Mouse (Mus musculus): ENCODE results near the gene Tor4a. TPM values are rescaled to one million over a fixed set of nuclear protein-coding genes. Genes with fewer than 3 reads are reported as not detected.
A peak's percentile ranks its signal among the peaks of the same experiment; 100 is the strongest.

Gene Tor4a
- polyA plus RNA-seq, 1 experiment from 2014 or later, result 2.7 TPM

GRCm38 (mm10) chr2:25197191-25197590, 505 bp upstream of the Tor4a start:
- Histone ChIP-seq H3K27me3 (ENCODE audit: insufficient read depth, poor library complexity, severe bottlenecking) (peaks cover 43% of the 10 kb centered on the region), H3K4me3 (no peak overlapping the region), H3K27ac (no peak overlapping the region), H3K36me3 (peaks cover 40% of the 10 kb centered on the region), H3K9me3 (no peaks in the 10 kb centered on the region), H3K4me1 (replicated peaks) (peaks cover 34% of the 10 kb centered on the region)
- DNase-seq (ENCODE audit: low spot score), result no peak
- WGBS, result 29% methylated on average over 2 of the region's 2 CpGs

- 20% methylated on average over 55 of the region's 55 CpGs for WGBS
- Histone ChIP-seq H3K4me1 (replicated peaks) (peaks cover 34% of the 10 kb centered on the region), H3K4me3 (peak overlapping the region; percentile 38), H3K27me3 (ENCODE audit: insufficient read depth, poor library complexity, severe bottlenecking) (peaks cover 43% of the 10 kb centered on the region), H3K9me3 (no peaks in the 10 kb centered on the region), H3K27ac (no peak overlapping the region; the same call in 1 of the 2 replicates), H3K36me3 (peaks cover 23% of the 10 kb centered on the region)
- DNase-seq (ENCODE audit: low spot score), result no peak
Observed at GRCm38 (mm10) chr2:25195211-25196156, 1.2 kb downstream of the Tor4a start.

- Histone ChIP-seq H3K4me3 (peak overlapping the region; percentile 38; the same call in 1 of the 2 replicates), H3K36me3 (peaks cover 14% of the 10 kb centered on the region), H3K9me3 (no peaks in the 10 kb centered on the region), H3K4me1 (replicated peaks) (peaks cover 34% of the 10 kb centered on the region), H3K27me3 (ENCODE audit: insufficient read depth, poor library complexity, severe bottlenecking) (peaks cover 43% of the 10 kb centered on the region), H3K27ac (no peak overlapping the region)
- no peak for DNase-seq (ENCODE audit: low spot score)
- 87% methylated on average over 17 of the region's 17 CpGs for WGBS
Observed at GRCm38 (mm10) chr2:25194486-25195171, 2.1 kb downstream of the Tor4a start.

GRCm38 (mm10) chr2:25194006-25194405, 2.7 kb downstream of the Tor4a start:
- WGBS, result 77% methylated on average over 5 of the region's 5 CpGs
- peaks cover 43% of the 10 kb centered on the region for H3K27me3 ChIP-seq (ENCODE audit: insufficient read depth, poor library complexity, severe bottlenecking)
- no peak overlapping the region for H3K4me3 ChIP-seq
- H3K4me1 ChIP-seq (replicated peaks), result peaks cover 34% of the 10 kb centered on the region
- peaks cover 8% of the 10 kb centered on the region for H3K36me3 ChIP-seq
- H3K27ac ChIP-seq, result no peak overlapping the region
- no peak for DNase-seq (ENCODE audit: low spot score)
- no peaks in the 10 kb centered on the region for H3K9me3 ChIP-seq

- Histone ChIP-seq H3K27me3 (ENCODE audit: insufficient read depth, poor library complexity, severe bottlenecking) (peaks cover 43% of the 10 kb centered on the region), H3K4me1 (replicated peaks) (peaks cover 34% of the 10 kb centered on the region), H3K27ac (peak overlapping the region; percentile 64), H3K36me3 (peaks cover 2% of the 10 kb centered on the region), H3K4me3 (peak overlapping the region; percentile 24), H3K9me3 (no peaks in the 10 kb centered on the region)
- WGBS, result 3% methylated on average over 6 of the region's 6 CpGs
- DNase-seq (ENCODE audit: low spot score), result peak; percentile 86
Observed at GRCm38 (mm10) chr2:25193330-25193770, 3.3 kb downstream of the Tor4a start.

GRCm38 (mm10) chr2:25187841-25188240, 8.8 kb downstream of the Tor4a start:
- Histone ChIP-seq H3K27me3 (ENCODE audit: insufficient read depth, poor library complexity, severe bottlenecking) (peaks cover 6% of the 10 kb centered on the region), H3K27ac (no peak overlapping the region), H3K9me3 (no peaks in the 10 kb centered on the region), H3K36me3 (peaks cover 20% of the 10 kb centered on the region), H3K4me3 (no peak overlapping the region), H3K4me1 (replicated peaks) (peaks cover 44% of the 10 kb centered on the region)
- 81% methylated on average over 6 of the region's 6 CpGs for WGBS
- DNase-seq (ENCODE audit: low spot score), result no peak

- H3K27me3 ChIP-seq (ENCODE audit: insufficient read depth, poor library complexity, severe bottlenecking), result peaks cover 6% of the 10 kb centered on the region
- no peaks in the 10 kb centered on the region for H3K9me3 ChIP-seq
- H3K27ac ChIP-seq, result peak overlapping the region; percentile 98
- 34% methylated on average over 5 of the region's 5 CpGs for WGBS
- H3K36me3 ChIP-seq, result peaks cover 24% of the 10 kb centered on the region
- H3K4me1 ChIP-seq (replicated peaks), result peaks cover 49% of the 10 kb centered on the region
- DNase-seq (ENCODE audit: low spot score), result no peak
- H3K4me3 ChIP-seq, result peak overlapping the region; percentile 85
Observed at GRCm38 (mm10) chr2:25186575-25186930, 10.1 kb downstream of the Tor4a start.

GRCm38 (mm10) chr2:25185625-25186574, 10.8 kb downstream of the Tor4a start:
- Histone ChIP-seq H3K27me3 (ENCODE audit: insufficient read depth, poor library complexity, severe bottlenecking) (peaks cover 6% of the 10 kb centered on the region), H3K9me3 (no peaks in the 10 kb centered on the region), H3K4me1 (replicated peaks) (peaks cover 50% of the 10 kb centered on the region), H3K27ac (peak overlapping the region; percentile 98), H3K36me3 (peaks cover 24% of the 10 kb centered on the region), H3K4me3 (peak overlapping the region; percentile 85)
- under 1% methylated on average over 64 of the region's 64 CpGs for WGBS
- peak; percentile 95 for DNase-seq (ENCODE audit: low spot score)

GRCm38 (mm10) chr2:25184496-25184895, 12.2 kb downstream of the Tor4a start:
- WGBS, result 95% methylated on average over 7 of the region's 7 CpGs
- H3K9me3 ChIP-seq, result no peaks in the 10 kb centered on the region
- peaks cover 9% of the 10 kb centered on the region for H3K27me3 ChIP-seq (ENCODE audit: insufficient read depth, poor library complexity, severe bottlenecking)
- peak overlapping the region; percentile 85 for H3K4me3 ChIP-seq
- peak overlapping the region; percentile 98 for H3K27ac ChIP-seq
- peaks cover 24% of the 10 kb centered on the region for H3K36me3 ChIP-seq
- no peak for DNase-seq (ENCODE audit: low spot score)
- peaks cover 62% of the 10 kb centered on the region for H3K4me1 ChIP-seq (replicated peaks)

- H3K27ac ChIP-seq, result peak overlapping the region; percentile 98
- no peaks in the 10 kb centered on the region for H3K9me3 ChIP-seq
- H3K4me1 ChIP-seq (replicated peaks), result peaks cover 73% of the 10 kb centered on the region
- no peak for DNase-seq (ENCODE audit: low spot score)
- peaks cover 17% of the 10 kb centered on the region for H3K27me3 ChIP-seq (ENCODE audit: insufficient read depth, poor library complexity, severe bottlenecking)
- peak overlapping the region; percentile 85 for H3K4me3 ChIP-seq
- WGBS, result 52% methylated on average over 2 of the region's 2 CpGs
- peaks cover 24% of the 10 kb centered on the region for H3K36me3 ChIP-seq
Observed at GRCm38 (mm10) chr2:25183336-25183735, 13.3 kb downstream of the Tor4a start.

GRCm38 (mm10) chr2:25182664-25183063, 14.0 kb downstream of the Tor4a start:
- Histone ChIP-seq H3K9me3 (no peaks in the 10 kb centered on the region), H3K27me3 (ENCODE audit: insufficient read depth, poor library complexity, severe bottlenecking) (peaks cover 17% of the 10 kb centered on the region), H3K36me3 (peaks cover 24% of the 10 kb centered on the region), H3K27ac (peak overlapping the region; percentile 98), H3K4me3 (peak overlapping the region; percentile 85), H3K4me1 (replicated peaks) (peaks cover 80% of the 10 kb centered on the region)
- 12% methylated on average over 6 of the region's 6 CpGs for WGBS
- DNase-seq (ENCODE audit: low spot score), result no peak

GRCm38 (mm10) chr2:25181891-25182397, 14.7 kb downstream of the Tor4a start:
- WGBS, result under 1% methylated on average over 17 of the region's 17 CpGs

More at GRCm38 (mm10) chr2:25181891-25182397, 14.7 kb downstream of the Tor4a start:
- peaks cover 84% of the 10 kb centered on the region for H3K4me1 ChIP-seq (replicated peaks)
- H3K4me3 ChIP-seq, result peak overlapping the region; percentile 85
- peak overlapping the region; percentile 98 for H3K27ac ChIP-seq
- peaks cover 17% of the 10 kb centered on the region for H3K27me3 ChIP-seq (ENCODE audit: insufficient read depth, poor library complexity, severe bottlenecking)
- DNase-seq (ENCODE audit: low spot score), result no peak
- no peaks in the 10 kb centered on the region for H3K9me3 ChIP-seq
- H3K36me3 ChIP-seq, result peaks cover 24% of the 10 kb centered on the region

Data from hindbrain, embryonic 10.5 days (tissue).